Mouse (Mus musculus): ENCODE data around the gene 5031439G07Rik.
"Not testable (repeated sequence)": the region's sequence is repeated elsewhere in the genome, so short reads cannot be mapped to it uniquely, and the experiment has no call there.

DNA sequence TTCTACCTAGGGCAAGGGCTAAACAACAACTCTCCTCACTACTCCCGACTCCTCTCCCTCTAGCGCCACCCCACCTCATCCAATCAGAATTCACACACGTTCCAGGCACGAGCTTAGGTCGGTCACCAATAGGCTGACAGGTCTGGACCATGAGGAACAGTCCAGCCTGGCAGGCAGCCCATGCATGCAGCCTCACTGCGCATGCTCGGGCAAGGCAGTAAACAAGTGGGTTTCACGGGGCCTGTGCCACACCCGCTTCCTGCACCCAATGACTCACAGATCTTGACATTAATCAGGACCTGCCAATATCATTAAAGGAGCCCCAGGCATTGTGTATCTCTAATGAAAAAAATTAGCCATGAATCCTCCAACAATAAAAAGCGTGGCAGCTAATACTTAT lies 92.1 kb downstream of the 5031439G07Rik start:
- not testable (repeated sequence) for TF ChIP-seq EP300, CTCF (IDR thresholded peaks at IDR 0.05)
